Mouse (Mus musculus) heart, postnatal 25 days (tissue): ENCODE measurements around the gene Gm20532. TPM values are rescaled to one million over a fixed set of nuclear protein-coding genes. Genes with fewer than 3 reads are reported as not detected.

ENCODE experiments used
- microRNA-seq: library from miRNA; unstranded; fragments of <30 nt; microRNA quantifications from one replicate; pipeline ENCODE4 v1.2.0, GENCODE M21; 2022
- total RNA-seq, 2 experiments: library from RNA; stranded (reverse); gene quantifications; 2 replicates each; pipeline ENCODE4 v1.2.3; 2021

The Gm20532 gene
- total RNA-seq, 2 experiments from 2014 or later = not detected

Small RNA genes lying within 50 kb of the gene (microRNA-seq; reads per million reads assigned to microRNA genes)
- gene Mir126a (4.7 reads per million, percentile 12 among the genes with 10 or more reads in this experiment), gene Mir126b (not detected)

Other genes with a start within 250 kb of the Gm20532 start
- gene Dnlz, start 234.5 kb upstream of the Gm20532 start, total RNA-seq = 10 to 100 TPM; 20.0 to 21.8 TPM
- 1 to 10 TPM; 1.8 to 1.9 TPM for gene Card9, start 225.7 kb upstream of the Gm20532 start, total RNA-seq
- 10 to 100 TPM in 1 of 2 experiments, 1 to 10 TPM in 1; 8.9 to 11.2 TPM for gene Snapc4, start 206.0 kb upstream of the Gm20532 start, total RNA-seq
- 10 to 100 TPM; 49.1 to 50.1 TPM for gene Entr1, start 197.3 kb upstream of the Gm20532 start, total RNA-seq
- 100 to 1,000 TPM; 129 to 130 TPM for gene Pmpca, start 197.3 kb upstream of the Gm20532 start, total RNA-seq
- 10 to 100 TPM; 15.2 to 16.9 TPM for gene Inpp5e, start 177.4 kb upstream of the Gm20532 start, total RNA-seq
- 10 to 100 TPM; 34.9 to 38.8 TPM for gene Sec16a, start 141.4 kb upstream of the Gm20532 start, total RNA-seq
- gene Notch1, start 70.0 kb upstream of the Gm20532 start, total RNA-seq = 10 to 100 TPM; 27.5 to 32.3 TPM
- 100 to 1,000 TPM; 149 to 179 TPM for gene Egfl7, start 6.6 kb upstream of the Gm20532 start, total RNA-seq
- gene Agpat2, start 17.8 kb downstream of the Gm20532 start, total RNA-seq = 10 to 100 TPM; 49.7 to 51.6 TPM
- gene Fam69b, start 41.8 kb downstream of the Gm20532 start, total RNA-seq = 10 to 100 TPM; 26.9 to 28.9 TPM
- not detected for gene Lcn4, start 84.6 kb downstream of the Gm20532 start, total RNA-seq